Comparison of ENCODE assay signal across 8 mouse cellular contexts in the genomic region with DNA sequence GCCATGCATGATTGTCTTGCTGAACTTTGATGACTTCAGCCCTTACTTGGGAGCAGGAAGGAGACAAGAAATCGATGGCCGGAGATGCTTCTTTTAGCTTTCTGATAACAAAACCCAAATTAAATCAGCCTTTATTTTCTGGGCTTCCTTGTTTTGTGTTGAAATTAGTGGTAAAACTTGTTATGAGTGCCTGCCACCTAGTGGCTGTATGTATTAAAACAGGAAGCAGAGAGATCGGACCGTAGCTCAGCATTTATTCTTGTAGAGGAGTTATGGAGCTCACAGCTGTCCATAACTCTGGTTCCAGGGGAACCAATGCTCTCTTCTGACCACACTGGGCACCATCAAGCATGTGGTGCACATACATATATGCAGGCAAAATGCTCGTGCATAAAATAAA. TPM values are rescaled to one million over a fixed set of nuclear protein-coding genes. Genes with fewer than 3 reads are reported as not detected.
DNase-seq lines count a peak whose midpoint lies in the region; ATAC-seq and TF ChIP-seq lines count a peak whose summit lies in the region.
"Had no signal": no experiment of that assay in that cellular context is flagged by ENCODE, and none has a peak within 500 bp of the region (broad histone marks: within the 10 kb centered on the region; RNA-seq: fewer than 3 reads in every experiment).

No protein-coding gene starts in this region.

- H3K27me3 ChIP-seq in liver, adult 2 months (ENCODE audit: control insufficient read depth, insufficient read depth, low read length) = no peaks in the 10 kb centered on the region
- H3K27me3 ChIP-seq in liver, embryonic 11.5 days (replicated peaks; ENCODE audit: control insufficient read depth, insufficient read depth, low read length) = no peaks in the 10 kb centered on the region
- H3K27me3 ChIP-seq: heart, embryonic 15.5 days had no signal

- H3K27ac ChIP-seq in liver, adult 2 months (replicated peaks; ENCODE audit: insufficient read depth, low read depth, low read length) = no peak overlapping the region
- no peak overlapping the region for H3K27ac ChIP-seq in liver, embryonic 11.5 days (ENCODE audit: low read depth, low read length)
- H3K27ac ChIP-seq: heart, embryonic 15.5 days had no signal

- H3K4me2 ChIP-seq in liver, embryonic 11.5 days = no peak overlapping the region
- H3K4me2 ChIP-seq: heart, embryonic 15.5 days had no signal

- peak; percentile 46 for TF ChIP-seq CTCF in liver, adult 2 months (IDR thresholded peaks at IDR 0.05; ENCODE audit: low read depth, low read length)
- peak; percentile 26; the same call in 1 of the 2 replicates for TF ChIP-seq CTCF in lung, adult 2 months (IDR thresholded peaks at IDR 0.05; ENCODE audit: insufficient read depth, low read length)

- H3K4me3 ChIP-seq in liver, adult 2 months (ENCODE audit: insufficient read depth, low read depth, low read length) = no peak overlapping the region
- H3K4me3 ChIP-seq in liver, embryonic 11.5 days (ENCODE audit: low read depth, low read length) = no peak overlapping the region
- H3K4me3 ChIP-seq in lung, adult 2 months (replicated peaks; ENCODE audit: extremely low read depth, low read depth, low read length) = no peak overlapping the region
- H3K4me3 ChIP-seq: heart, embryonic 15.5 days had no signal

- DNase-seq in liver, adult 2 months (ENCODE audit: extremely low read depth, low read depth, low spot score) = peak; percentile 56
- no peak for DNase-seq in liver, embryonic 11.5 days (ENCODE audit: low spot score)
- DNase-seq in Muller cell, postnatal 12 days (ENCODE audit: inconsistent ontology term) = peak; percentile 58
- DNase-seq in cerebellum, adult 11-12 months = peak; percentile 39
- peak; percentile 49 to 51 for DNase-seq in heart, postnatal 36 days
- DNase-seq in lung, adult 2 months = no peak
- DNase-seq in spleen, postnatal 10 days (ENCODE audit: low spot score in 2 of 2) = peak; percentile 24 to 59

- no peak for ATAC-seq in liver, embryonic 11.5 days (replicated peaks; ENCODE audit: low FRiP score)

- H3K9me3 ChIP-seq in liver, embryonic 11.5 days (ENCODE audit: control insufficient read depth, low read length) = no peaks in the 10 kb centered on the region
- H3K9me3 ChIP-seq: heart, embryonic 15.5 days had no signal

- no peaks in the 10 kb centered on the region; the same call in 1 of the 2 replicates for H3K4me1 ChIP-seq in liver, adult 2 months (ENCODE audit: control insufficient read depth, insufficient read depth, low read length)
- H3K4me1 ChIP-seq in liver, embryonic 11.5 days (replicated peaks; ENCODE audit: control insufficient read depth, insufficient read depth, low read length) = no peaks in the 10 kb centered on the region
- no peaks in the 10 kb centered on the region for H3K4me1 ChIP-seq in lung, adult 2 months (ENCODE audit: control insufficient read depth, insufficient read depth, low read length)

- peaks cover 27% of the 10 kb centered on the region for H3K36me3 ChIP-seq in liver, adult 2 months (ENCODE audit: control insufficient read depth, insufficient read depth, low read length)
- H3K36me3 ChIP-seq in liver, embryonic 11.5 days (ENCODE audit: control insufficient read depth, insufficient read depth, low read length) = peaks cover 6% of the 10 kb centered on the region

- intact Hi-C loops in heart, postnatal 36 days (cut with DNase I) = loop anchor here (1.0 to 2.0 kb wide), 4 partner anchors 57 to 183 kb away; no protein-coding TSS in a partner anchor

- 11% methylated on average over 5 of the region's 5 CpGs for WGBS in liver, adult 2 months
- 16% methylated on average over 5 of the region's 5 CpGs for WGBS in liver, embryonic 11.5 days
- WGBS in lung, adult 2 months = 6% methylated on average over 5 of the region's 5 CpGs

- no peak for TF ChIP-seq POLR2A in liver, adult 2 months (IDR thresholded peaks at IDR 0.05; ENCODE audit: extremely low read depth, insufficient read depth, low read length)
- TF ChIP-seq POLR2A in lung, adult 2 months (IDR thresholded peaks at IDR 0.05; ENCODE audit: borderline replicate concordance, extremely low read depth, low read depth, low read length) = no peak

- H3K9ac ChIP-seq in liver, adult 2 months (ENCODE audit: low read depth, low read length) = no peak overlapping the region
- no peak overlapping the region for H3K9ac ChIP-seq in liver, embryonic 11.5 days (ENCODE audit: low read depth, low read length)
- H3K9ac ChIP-seq: heart, embryonic 15.5 days had no signal

- H3K79me2 ChIP-seq in liver, adult 2 months (ENCODE audit: control insufficient read depth, insufficient read depth, low read length) = no peaks in the 10 kb centered on the region; the same call in 1 of the 2 replicates

RNA-seq across cellular contexts. Expression of gene Mtmr11, which starts 13.9 kb away (rescaled TPM):
- 1.2 and 1.4 TPM in 2 replicates for total RNA-seq in liver, adult 2 months (2014; rRNA removed)
- 1.1 and 2.8 TPM in 2 replicates for polyA plus RNA-seq in liver, adult 2 months (2012; rRNA removed)
- 6.8 and 8.8 TPM in 2 replicates for polyA plus RNA-seq in liver, embryonic 11.5 days (2014; fragmentation: Nextera tagmentation; extraction: Ambion mirVana)
- total RNA-seq in heart, postnatal 36 days (2021) = 1 to 10 TPM; 2.0 to 5.6 TPM
- 8.0 and 10.5 TPM in 2 replicates for polyA plus RNA-seq in lung, adult 2 months (2012; rRNA removed)

RNA-seq across cellular contexts. Expression of gene Sf3b4, which starts 24.2 kb away (rescaled TPM):
- 2.7 and 5.2 TPM in 2 replicates for total RNA-seq in liver, adult 2 months (2014; rRNA removed)
- 23.5 and 29.7 TPM in 2 replicates for polyA plus RNA-seq in liver, adult 2 months (2012; rRNA removed)
- polyA plus RNA-seq in liver, embryonic 11.5 days (2014; fragmentation: Nextera tagmentation; extraction: Ambion mirVana) = 220 and 243 TPM in 2 replicates
- 10 to 100 TPM; 15.1 to 17.3 TPM for total RNA-seq in heart, postnatal 36 days (2021)
- 66.2 and 71.6 TPM in 2 replicates for polyA plus RNA-seq in lung, adult 2 months (2012; rRNA removed)

RNA-seq across cellular contexts. Expression of gene Sv2a, which starts 33.0 kb away (rescaled TPM):
- total RNA-seq in liver, adult 2 months (2014; rRNA removed) = under 0.01 and 0.07 TPM in 2 replicates
- polyA plus RNA-seq in liver, adult 2 months (2012; rRNA removed) = 0.04 and 0.66 TPM in 2 replicates
- 3.5 and 4.3 TPM in 2 replicates for polyA plus RNA-seq in liver, embryonic 11.5 days (2014; fragmentation: Nextera tagmentation; extraction: Ambion mirVana)
- 1 to 10 TPM; 3.4 to 9.9 TPM for total RNA-seq in heart, postnatal 36 days (2021)
- 1.5 and 1.6 TPM in 2 replicates for polyA plus RNA-seq in lung, adult 2 months (2012; rRNA removed)

RNA-seq across cellular contexts. Expression of gene Otud7b, which starts 43.6 kb away (rescaled TPM):
- total RNA-seq in liver, adult 2 months (2014; rRNA removed) = 8.9 and 11.9 TPM in 2 replicates
- polyA plus RNA-seq in liver, adult 2 months (2012; rRNA removed) = 5.9 and 6.8 TPM in 2 replicates
- 7.1 and 7.9 TPM in 2 replicates for polyA plus RNA-seq in liver, embryonic 11.5 days (2014; fragmentation: Nextera tagmentation; extraction: Ambion mirVana)
- 10 to 100 TPM; 56.7 to 67.6 TPM for total RNA-seq in heart, postnatal 36 days (2021)
- polyA plus RNA-seq in lung, adult 2 months (2012; rRNA removed) = 25.6 and 38.7 TPM in 2 replicates

Comparison
In these comparisons a context has a peak if more than half of its experiments do, and no peak if none do; other contexts are left out.
1. DNase-seq: peak in liver, adult 2 months (single experiment), Muller cell, postnatal 12 days (single experiment), cerebellum, adult 11-12 months (single experiment), heart, postnatal 36 days (2 of 2) and spleen, postnatal 10 days (2 of 2); none in liver, embryonic 11.5 days (single experiment) and lung, adult 2 months (single experiment).